Mouse (Mus musculus): Measurements from ENCODE around the gene Gipc2. TPM values are rescaled to one million over a fixed set of nuclear protein-coding genes. Genes with fewer than 3 reads are reported as not detected.

The Gipc2 gene
- polyA plus RNA-seq, 1 experiment from 2014 or later: 9.3 TPM

- DNase-seq: no peak
Observed at GRCm38 (mm10) chr3:152054260-152054659, 111.8 kb downstream of the Gipc2 start.

DNA sequence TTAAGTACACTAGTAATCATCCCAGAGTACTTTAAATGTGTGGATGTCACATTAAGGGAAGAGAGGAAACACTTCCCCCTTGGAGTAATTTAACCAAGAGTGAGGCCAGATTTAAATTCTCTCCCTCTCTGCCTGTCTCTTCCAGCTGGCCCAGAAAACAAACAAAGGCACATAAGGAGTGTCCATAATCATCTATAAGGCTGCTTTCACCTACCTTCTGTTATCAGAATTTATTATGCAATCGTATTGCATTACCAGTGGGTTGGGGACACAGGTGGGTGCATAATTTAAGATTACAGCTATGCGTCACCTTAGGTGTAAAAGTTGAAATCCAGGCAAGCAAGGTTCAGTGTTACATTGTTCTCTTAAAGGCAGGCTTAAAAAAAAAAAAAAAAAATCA is 114.1 kb downstream of the Gipc2 start:
- H3K9ac ChIP-seq (replicated peaks; ENCODE audit: low read length): no peak overlapping the region
- no peaks in the 10 kb centered on the region for H3K9me3 ChIP-seq (ENCODE audit: control insufficient read depth, low read length)
- H3K4me3 ChIP-seq (replicated peaks; ENCODE audit: low read depth, low read length): no peak overlapping the region
- no peaks in the 10 kb centered on the region for H3K36me3 ChIP-seq (ENCODE audit: control insufficient read depth, insufficient read depth, low read length)
- no peak overlapping the region for H3K4me2 ChIP-seq (ENCODE audit: low read length)
- H3K4me1 ChIP-seq (ENCODE audit: control insufficient read depth, insufficient read depth, low read length): no peaks in the 10 kb centered on the region
- WGBS: 96% methylated on average over 2 of the region's 2 CpGs
- no peak overlapping the region for H3K27ac ChIP-seq (replicated peaks; ENCODE audit: low read depth, low read length)
- DNase-seq (no peak), ATAC-seq (ENCODE audit: low FRiP score, low TSS enrichment) (no peak)
- H3K27me3 ChIP-seq (ENCODE audit: control insufficient read depth, insufficient read depth, low read length): no peaks in the 10 kb centered on the region

More at GRCm38 (mm10) chr3:152054260-152054659, 111.8 kb downstream of the Gipc2 start:
- no peak overlapping the region for H3K4me3 ChIP-seq (replicated peaks; ENCODE audit: low read depth, low read length)
- 82% methylated on average over 4 of the region's 4 CpGs for WGBS
- H3K4me1 ChIP-seq (ENCODE audit: control insufficient read depth, insufficient read depth, low read length): no peaks in the 10 kb centered on the region
- no peaks in the 10 kb centered on the region for H3K27me3 ChIP-seq (ENCODE audit: control insufficient read depth, insufficient read depth, low read length)
- no peak overlapping the region for H3K27ac ChIP-seq (replicated peaks; ENCODE audit: low read depth, low read length)
- ATAC-seq (ENCODE audit: low FRiP score, low TSS enrichment): no peak
- H3K36me3 ChIP-seq (ENCODE audit: control insufficient read depth, insufficient read depth, low read length): no peaks in the 10 kb centered on the region
- H3K4me2 ChIP-seq (ENCODE audit: low read length): no peak overlapping the region
- no peaks in the 10 kb centered on the region for H3K9me3 ChIP-seq (ENCODE audit: control insufficient read depth, low read length)
- H3K9ac ChIP-seq (replicated peaks; ENCODE audit: low read length): no peak overlapping the region

GRCm38 (mm10) chr3:152047914-152048313 is 118.1 kb downstream of the Gipc2 start:
- Histone ChIP-seq H3K27ac (replicated peaks; ENCODE audit: low read depth, low read length) (no peak overlapping the region), H3K4me2 (ENCODE audit: low read length) (no peak overlapping the region), H3K9me3 (ENCODE audit: control insufficient read depth, low read length) (no peaks in the 10 kb centered on the region), H3K9ac (replicated peaks; ENCODE audit: low read length) (no peak overlapping the region), H3K36me3 (ENCODE audit: control insufficient read depth, insufficient read depth, low read length) (no peaks in the 10 kb centered on the region), H3K4me3 (replicated peaks; ENCODE audit: low read depth, low read length) (no peak overlapping the region), H3K27me3 (ENCODE audit: control insufficient read depth, insufficient read depth, low read length) (no peaks in the 10 kb centered on the region), H3K4me1 (ENCODE audit: control insufficient read depth, insufficient read depth, low read length) (no peaks in the 10 kb centered on the region)
- no peak for DNase-seq
- no peak for ATAC-seq (ENCODE audit: low FRiP score, low TSS enrichment)

GRCm38 (mm10) chr3:152046895-152047294 is 119.1 kb downstream of the Gipc2 start:
- Histone ChIP-seq H3K4me1 (ENCODE audit: control insufficient read depth, insufficient read depth, low read length) (no peaks in the 10 kb centered on the region), H3K4me3 (replicated peaks; ENCODE audit: low read depth, low read length) (no peak overlapping the region), H3K27ac (replicated peaks; ENCODE audit: low read depth, low read length) (no peak overlapping the region), H3K4me2 (ENCODE audit: low read length) (no peak overlapping the region), H3K27me3 (ENCODE audit: control insufficient read depth, insufficient read depth, low read length) (no peaks in the 10 kb centered on the region), H3K9ac (replicated peaks; ENCODE audit: low read length) (no peak overlapping the region), H3K36me3 (ENCODE audit: control insufficient read depth, insufficient read depth, low read length) (no peaks in the 10 kb centered on the region), H3K9me3 (ENCODE audit: control insufficient read depth, low read length) (no peaks in the 10 kb centered on the region)
- DNase-seq: no peak
- ATAC-seq (ENCODE audit: low FRiP score, low TSS enrichment): no peak
- 85% methylated on average over 3 of the region's 3 CpGs for WGBS

Other genes starting within 250 kb of the Gipc2 start
- 39.5 and 41.3 TPM in 2 replicates for gene Dnajb4, start 44.1 kb upstream of the Gipc2 start, polyA plus RNA-seq (2014; fragmentation: Nextera tagmentation; extraction: Ambion mirVana)
- 219 and 279 TPM in 2 replicates for gene Fubp1, start 44.2 kb upstream of the Gipc2 start, polyA plus RNA-seq (2014; fragmentation: Nextera tagmentation; extraction: Ambion mirVana)
- 1.7 and 2.2 TPM in 2 replicates for gene Nexn, start 100.1 kb upstream of the Gipc2 start, polyA plus RNA-seq (2014; fragmentation: Nextera tagmentation; extraction: Ambion mirVana)
- gene Miga1, start 174.2 kb upstream of the Gipc2 start, polyA plus RNA-seq (2014; fragmentation: Nextera tagmentation; extraction: Ambion mirVana): 19.3 and 23.7 TPM in 2 replicates
- 76.0 and 117 TPM in 2 replicates for gene Usp33, start 180.2 kb upstream of the Gipc2 start, polyA plus RNA-seq (2014; fragmentation: Nextera tagmentation; extraction: Ambion mirVana)
- 34.2 and 46.7 TPM in 2 replicates for gene Zzz3, start 229.2 kb upstream of the Gipc2 start, polyA plus RNA-seq (2014; fragmentation: Nextera tagmentation; extraction: Ambion mirVana)

Measured in midbrain, embryonic 14.5 days (tissue).